Mouse (Mus musculus): ENCODE measurements around the gene Epc2.

Epc2 gene

DNA sequence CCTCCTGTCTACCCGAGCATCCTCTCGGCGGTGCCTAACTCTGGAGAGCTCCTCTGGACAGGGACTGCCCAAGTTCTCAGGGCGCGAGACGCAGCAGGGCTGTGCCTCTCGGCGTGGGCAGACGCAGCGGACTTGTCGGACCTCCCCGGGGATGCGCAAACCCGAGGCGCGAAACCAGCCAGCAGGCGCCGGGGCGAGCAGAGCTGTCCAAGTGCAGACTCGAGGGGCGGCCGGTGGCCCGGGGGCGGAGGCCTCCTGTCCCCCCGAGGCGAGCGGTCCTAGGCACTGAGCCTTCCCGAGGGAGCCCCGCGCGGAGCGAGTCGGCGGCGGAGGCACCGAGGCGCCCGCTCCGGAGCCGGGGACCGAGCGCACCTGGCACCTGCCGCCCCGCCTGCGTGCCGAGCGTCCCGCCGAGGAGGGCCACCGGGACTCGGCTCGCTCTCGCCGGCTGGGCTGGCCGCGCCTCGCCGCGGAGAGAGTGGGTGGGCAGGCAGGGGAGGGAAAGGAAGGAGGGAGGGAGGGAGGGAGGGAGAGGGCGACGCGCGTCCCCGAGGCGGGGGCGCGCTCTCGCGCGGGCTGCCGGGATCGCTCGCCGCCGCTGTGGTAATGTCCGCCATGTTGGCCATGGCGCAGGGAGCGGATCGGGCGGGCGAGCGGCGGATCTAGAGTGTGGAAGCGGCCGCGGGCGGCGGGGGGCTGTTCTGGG lies at the start of gene Epc2:
TSS of gene Epc2 (plus strand) at position 556 of the 706 bp plus-strand sequence.
- peak; percentile 93 for DNase-seq (ENCODE audit: low read depth, low spot score)

DNA sequence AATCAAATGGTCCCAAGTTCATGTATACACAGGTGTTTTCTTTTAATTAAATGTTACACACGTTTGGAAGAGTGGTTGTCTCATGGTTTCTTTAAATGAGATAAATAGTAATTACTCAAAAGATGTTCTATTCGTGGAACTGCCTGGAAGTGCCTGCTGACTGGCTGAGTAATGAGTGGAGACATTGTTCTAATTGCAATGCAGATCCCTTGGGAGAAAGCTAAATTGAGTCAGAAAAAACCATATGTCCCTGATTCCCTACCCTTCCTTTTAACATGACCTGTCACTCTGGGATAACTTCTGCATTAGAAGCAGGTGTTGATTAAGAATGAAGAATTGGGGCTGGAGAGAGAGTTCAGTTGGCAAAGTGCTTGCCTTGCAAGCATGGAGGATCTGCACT lies 45.3 kb upstream of the Epc2 start:
- DNase-seq (ENCODE audit: low read depth, low spot score): no peak

DNA sequence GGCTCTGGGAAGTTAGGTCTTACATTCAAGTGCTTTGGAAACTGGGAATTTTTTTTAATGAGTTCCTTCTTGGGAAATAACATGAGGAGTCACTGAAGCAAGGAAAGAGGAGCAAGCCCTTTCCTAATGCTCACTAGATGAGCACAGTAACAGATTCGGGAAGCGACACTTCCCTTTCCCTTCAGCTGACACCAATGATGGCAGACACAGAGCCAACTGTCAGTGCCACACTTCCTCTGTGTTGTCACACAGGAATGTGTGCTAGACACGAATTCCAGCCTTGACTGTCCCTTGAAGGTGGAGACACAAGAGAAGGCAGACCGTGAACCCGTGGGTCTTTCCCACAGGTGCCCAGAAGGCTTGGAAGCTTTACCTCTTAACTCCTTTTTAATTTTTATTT lies 39.6 kb upstream of the Epc2 start:
- DNase-seq (ENCODE audit: low read depth, low spot score): no peak

DNA sequence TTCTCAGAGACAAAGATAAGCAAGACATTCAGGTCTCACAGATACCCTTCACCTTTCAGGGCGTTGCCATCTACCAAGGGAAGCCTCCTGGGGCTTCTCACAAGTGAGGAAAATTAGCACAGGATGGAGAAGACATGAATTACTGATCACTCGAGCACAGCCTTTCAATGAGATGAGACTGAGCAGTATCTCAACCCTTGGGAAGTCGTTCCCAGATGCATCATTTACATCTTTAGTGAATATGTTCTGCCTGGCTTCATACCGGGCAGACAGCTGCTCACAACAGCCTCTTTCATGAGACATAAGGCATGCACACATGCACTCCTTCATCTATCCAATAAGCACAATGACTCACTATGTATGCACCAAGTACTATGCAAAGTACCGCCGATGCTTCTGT lies 38.7 kb upstream of the Epc2 start:
- DNase-seq (ENCODE audit: low read depth, low spot score): peak; percentile 67

DNA sequence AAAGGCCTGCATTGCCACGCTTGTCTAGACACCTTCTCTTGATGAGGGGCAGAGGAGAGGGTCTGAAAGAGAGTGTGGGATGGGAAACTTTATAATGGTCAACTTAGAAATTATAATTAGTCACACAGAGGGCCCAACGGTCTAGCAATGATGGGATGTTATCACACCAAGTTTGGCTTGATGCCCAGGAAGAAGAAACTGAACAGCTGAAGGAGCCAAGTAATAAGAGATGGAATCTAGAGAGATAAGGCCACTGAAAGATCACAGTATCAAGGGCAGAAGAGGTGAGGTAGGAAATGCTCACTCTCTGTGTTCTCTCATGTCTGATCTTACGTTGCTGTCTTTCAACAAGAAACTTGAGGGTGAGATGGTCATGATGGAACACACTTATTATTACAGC lies 35.4 kb upstream of the Epc2 start:
- DNase-seq (ENCODE audit: low read depth, low spot score): no peak

DNA sequence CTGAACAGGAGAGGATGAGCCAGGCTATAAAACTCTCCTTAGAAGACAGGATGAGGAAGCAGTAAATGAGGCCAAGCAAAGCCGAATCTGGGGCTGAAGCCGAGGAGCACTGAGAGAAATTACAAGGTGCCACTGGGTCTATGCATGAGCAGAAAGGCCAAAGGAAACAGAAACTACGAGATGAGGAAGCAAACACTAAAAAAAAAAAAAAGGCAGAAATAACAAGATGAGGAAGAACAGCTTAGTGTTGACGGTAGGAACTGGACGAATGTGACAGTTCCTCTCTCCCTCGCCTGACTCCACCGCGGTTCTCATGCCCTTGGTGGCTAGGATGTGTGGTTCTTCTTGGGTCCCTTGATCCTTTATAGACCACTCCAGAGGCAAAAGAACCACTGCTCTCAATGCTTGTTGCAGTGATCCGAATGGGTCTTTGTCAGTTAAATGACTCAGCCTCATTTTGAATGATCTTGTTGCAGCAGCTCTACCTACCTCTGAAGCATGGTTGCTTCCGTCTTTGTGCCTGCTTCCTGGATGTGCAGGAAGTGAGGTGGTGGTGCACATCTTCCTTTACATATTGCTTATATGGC lies 34.2 kb upstream of the Epc2 start:
- DNase-seq (ENCODE audit: low read depth, low spot score): no peak

DNA sequence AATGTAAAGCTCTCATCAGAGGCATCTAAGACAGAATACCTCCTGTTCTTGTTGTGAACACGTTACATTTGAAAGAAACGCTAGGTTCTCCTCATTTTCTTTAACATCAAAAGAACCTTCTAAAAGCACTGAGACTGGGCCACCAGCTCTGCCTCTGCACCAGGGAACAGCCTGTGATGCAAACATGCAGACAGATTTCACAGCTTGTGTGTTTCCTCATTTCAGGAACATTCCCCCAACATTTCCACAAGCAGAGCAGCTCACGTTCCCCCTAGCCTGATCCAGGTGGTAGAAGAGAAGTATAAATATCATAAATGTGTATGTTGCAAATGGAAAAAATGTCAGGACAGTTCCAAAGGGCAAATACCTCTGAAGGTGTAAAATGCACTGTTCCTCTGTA lies 30.9 kb upstream of the Epc2 start:
- no peak for DNase-seq (ENCODE audit: low read depth, low spot score)

DNA sequence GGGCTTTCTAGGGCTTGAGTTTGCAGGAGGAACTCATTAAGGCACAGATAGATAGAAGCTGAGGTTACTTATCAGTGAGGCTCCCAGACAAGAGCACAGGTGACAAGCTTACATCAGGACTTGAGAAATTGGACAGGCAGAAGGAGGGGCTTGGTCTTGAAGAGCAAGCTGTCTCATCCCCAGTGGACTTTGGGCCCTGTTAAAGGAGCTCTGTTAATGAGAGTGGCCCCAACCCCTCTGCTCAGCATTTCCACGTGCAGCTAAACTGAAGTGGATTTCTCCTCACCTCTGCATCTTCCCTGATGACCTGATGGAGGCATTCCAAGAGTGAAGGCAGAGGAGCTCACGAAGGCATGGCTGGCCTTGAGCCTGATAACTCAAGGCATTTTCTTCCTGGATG lies 27.4 kb upstream of the Epc2 start:
- no peak for DNase-seq (ENCODE audit: low read depth, low spot score)

DNA sequence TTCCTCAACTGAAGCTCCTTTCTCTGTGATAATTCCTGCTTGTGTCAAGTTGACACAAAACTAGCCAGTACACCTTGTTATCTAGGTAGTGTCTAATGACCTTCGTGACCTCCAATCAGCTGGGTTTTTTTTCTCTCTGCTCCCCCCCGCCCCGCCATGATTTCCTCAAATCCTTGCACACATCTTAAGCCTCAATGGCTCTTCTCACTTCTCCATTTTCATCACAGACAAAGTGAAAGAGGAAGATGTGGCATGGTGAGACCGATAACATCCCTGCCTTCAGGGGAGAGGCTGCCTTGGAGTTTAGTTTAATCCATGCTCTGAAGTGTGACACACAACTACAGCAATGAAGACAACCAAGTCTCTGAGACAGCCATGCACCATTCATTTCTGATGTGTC lies 26.5 kb upstream of the Epc2 start:
- no peak for DNase-seq (ENCODE audit: low read depth, low spot score)

DNA sequence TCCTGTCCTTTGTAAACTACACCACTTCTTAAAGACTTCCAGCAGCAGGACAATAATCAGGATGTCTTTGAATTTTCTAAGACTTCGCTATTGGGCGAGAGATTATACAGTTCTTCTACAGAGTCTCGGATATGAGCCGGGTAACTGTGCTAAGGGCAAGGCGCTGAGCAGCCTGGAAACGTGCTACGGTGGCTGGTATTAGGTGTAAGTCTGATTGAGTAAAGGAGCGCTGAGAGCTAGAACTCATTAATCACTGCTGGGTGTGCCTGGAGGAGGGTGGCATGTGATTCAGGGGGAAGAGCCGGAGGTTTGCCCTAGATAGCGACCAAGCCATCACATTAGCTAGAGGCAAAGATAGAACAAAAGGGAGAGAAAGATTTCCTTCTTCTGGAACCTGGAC lies 25.1 kb upstream of the Epc2 start:
- DNase-seq (ENCODE audit: low read depth, low spot score): no peak

DNA sequence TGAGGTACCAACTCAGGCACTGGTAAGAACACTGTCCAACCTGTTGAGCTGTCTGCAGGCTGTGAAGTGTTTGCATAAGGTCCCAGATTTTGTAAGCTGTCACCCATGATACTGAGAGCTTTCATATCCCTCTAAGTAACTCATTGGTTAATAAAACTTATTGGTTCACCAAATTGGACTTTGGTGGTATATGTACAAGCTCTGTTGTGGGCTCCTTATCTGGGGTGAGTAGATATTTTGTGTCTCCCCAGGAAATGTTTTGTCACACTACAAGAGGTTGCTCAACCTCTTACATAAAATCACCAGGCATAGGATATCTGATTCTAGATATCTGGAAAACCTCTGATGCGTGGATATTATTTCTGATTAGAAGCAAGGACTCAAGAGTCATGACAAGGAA lies 20.3 kb upstream of the Epc2 start:
- no peak for DNase-seq (ENCODE audit: low read depth, low spot score)

DNA sequence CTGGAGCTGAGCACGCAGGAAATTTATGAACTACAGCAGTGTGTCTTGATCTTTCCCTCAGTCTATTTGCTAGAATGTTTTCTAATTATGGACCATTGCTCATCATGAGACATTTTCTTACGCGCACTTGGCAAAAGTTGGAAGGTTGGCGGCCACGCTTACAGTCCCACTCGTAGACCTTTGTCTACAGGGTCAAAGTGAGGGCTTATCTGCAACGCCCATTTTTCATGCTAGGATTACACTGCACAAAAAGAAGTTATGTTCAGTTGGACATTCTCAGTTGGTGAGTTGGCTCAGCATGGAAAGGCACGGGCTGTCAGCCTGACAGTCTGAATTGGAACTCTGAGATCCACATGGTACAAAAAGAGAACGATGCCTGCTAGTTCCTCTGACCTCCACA lies 18.1 kb upstream of the Epc2 start:
- DNase-seq (ENCODE audit: low read depth, low spot score): no peak

DNA sequence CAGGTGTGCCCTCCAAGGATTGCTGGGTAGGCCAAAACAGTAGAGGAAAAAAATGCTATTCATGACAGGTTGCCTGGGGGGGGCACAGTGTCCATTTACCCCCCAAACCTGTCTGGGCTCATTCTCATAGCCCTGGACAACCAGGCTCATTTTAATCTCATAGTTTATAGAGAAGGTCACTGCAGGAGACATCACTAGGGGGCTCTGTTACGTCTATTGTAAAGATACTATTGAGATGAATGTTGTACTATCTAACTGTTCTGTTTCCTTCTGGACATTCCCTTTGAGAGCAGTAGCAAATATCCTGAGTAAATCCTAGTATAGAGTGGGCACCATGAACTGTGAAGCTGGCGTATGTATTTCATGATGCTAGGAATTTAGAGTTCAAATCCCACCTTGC lies 5.0 kb upstream of the Epc2 start:
- no peak for DNase-seq (ENCODE audit: low read depth, low spot score)

DNA sequence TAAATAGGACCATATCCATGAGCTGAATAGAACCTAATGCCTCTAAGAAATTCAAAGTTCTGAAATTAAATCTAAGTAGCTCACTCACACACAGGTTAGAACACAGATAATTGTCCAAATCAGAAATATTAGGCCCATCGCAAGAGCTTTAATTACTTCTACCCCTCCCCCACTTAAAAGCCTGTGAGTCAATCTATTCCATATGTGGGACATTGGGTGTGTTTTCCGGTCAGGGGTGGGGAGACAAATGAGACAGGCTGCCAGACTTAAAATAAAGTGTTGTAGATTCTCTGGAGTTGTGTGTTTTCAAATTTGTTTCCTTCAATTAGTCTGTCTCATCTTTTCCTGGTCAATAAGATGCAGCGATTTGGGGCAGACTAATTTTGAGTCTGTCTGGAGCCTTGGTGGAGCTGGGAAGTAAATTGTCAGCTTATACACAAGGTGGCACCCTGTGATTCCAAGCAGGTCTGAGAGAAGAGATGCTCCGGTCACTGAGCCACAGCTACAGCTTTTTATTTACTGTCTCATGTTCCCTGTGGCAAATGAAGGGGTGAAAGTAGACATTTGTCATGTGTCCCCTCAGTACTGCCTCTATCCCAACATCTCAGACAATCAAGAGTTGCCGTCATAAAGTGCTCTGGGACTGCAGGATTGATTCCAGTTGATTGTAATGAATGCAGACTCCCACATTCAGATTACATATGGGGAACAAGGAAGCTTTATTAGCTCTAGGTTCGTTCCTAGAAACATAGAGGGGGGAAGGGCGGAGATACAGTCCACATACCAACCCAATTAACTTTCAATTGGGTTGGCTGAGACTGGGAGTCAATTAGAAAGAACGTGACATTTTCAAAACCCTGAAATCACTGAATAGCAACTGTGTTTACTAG lies 3.5 kb upstream of the Epc2 start:
- no peak for DNase-seq (ENCODE audit: low read depth, low spot score)

DNA sequence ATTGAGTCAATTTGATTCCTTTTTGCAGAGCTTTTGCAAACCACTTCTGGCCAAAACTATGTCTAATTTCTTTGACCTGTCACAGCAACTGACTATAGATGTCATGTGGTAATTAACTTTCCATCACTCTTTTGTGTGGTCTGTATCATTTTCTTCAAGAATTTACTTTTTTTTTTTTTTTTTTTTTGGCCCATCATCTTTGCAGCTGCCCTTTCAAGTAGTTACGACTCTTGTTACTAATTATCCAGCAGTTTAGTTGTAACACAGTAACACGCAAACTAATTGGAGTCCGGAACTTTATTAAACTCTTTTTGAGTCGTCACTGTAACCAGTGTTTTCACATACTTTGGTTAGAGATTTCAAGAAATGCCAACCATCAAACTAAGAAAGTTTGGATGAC lies 819 bp upstream of the Epc2 start:
- DNase-seq (ENCODE audit: low read depth, low spot score): no peak

DNA sequence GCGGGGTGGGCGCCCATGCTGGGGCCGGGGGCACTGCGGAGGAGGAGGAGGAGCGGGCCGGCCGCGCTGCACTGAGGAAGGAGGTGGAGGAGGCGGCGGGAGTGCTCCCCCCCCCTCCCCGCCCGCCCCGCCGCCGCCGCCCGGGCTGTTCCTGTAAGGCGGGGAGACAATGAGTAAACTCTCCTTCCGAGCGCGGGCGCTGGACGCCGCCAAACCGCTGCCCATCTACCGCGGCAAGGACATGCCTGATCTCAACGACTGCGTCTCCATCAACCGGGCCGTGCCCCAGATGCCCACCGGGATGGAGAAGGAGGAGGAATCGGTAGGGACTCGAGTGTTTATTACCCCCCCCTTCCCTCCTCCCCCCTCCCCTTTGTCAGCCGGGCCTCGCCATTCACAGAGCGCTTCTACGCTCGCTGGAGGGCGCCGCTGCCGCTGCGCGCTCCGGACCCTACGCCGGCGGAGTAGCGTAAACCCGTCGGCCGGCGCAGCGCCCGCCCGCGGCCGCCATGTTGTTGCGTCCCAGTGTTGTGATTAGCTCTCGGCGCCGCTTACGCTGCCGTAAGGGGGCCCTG lies 438 bp downstream of the Epc2 start:
- DNase-seq (ENCODE audit: low read depth, low spot score): peak; percentile 96

DNA sequence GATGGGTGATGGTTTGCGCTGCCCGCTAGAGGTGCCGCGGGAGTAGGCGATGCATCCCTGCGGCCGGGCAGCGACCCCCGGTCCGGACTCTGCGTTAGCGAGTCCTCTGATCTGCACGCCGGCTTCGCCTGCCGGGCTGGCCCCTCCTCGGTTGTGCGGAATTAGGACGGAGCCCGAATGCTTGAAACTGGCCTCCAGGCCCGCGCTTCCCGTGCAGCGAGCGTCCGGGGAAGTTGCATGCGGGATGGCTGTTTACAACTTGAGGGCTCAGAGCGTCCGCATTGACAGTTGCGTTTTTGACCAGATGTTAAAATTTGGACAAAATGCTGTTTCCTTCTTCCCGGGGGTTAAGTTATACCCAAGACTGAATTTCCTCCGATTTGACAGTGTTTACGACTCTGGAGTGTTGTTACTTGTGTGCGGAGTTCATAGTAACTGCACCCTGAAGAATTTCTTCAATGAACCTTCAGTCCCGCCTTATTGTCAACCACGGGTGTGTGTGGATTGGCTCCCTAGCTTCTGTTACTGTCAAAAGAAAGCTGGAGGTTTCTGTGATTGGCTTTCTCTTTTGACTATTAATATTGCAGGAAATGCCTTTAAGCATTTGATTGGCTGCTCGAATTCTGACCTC lies 1.3 kb downstream of the Epc2 start:
- DNase-seq (ENCODE audit: low read depth, low spot score): peak; percentile 80

DNA sequence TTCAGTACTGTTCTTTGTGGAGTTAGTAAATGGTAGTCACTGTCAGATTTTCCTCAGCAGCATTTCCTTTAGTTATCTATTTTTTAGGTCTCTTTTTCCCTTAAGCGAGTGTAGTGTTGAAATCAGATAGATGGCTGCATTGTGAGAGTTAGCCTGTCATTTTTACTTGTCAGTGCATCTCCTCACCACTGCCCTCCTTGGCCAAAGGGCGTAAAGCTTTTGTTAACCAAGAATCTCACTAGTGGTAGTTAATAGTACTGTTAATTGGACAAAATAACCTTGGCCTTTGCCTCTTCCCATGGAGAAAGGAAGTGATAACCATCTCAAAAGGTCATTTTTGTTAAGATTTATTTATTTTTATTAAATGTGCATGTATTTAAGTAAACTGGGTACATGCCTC lies 6.5 kb downstream of the Epc2 start:
- peak; percentile 44 for DNase-seq (ENCODE audit: low read depth, low spot score)

DNA sequence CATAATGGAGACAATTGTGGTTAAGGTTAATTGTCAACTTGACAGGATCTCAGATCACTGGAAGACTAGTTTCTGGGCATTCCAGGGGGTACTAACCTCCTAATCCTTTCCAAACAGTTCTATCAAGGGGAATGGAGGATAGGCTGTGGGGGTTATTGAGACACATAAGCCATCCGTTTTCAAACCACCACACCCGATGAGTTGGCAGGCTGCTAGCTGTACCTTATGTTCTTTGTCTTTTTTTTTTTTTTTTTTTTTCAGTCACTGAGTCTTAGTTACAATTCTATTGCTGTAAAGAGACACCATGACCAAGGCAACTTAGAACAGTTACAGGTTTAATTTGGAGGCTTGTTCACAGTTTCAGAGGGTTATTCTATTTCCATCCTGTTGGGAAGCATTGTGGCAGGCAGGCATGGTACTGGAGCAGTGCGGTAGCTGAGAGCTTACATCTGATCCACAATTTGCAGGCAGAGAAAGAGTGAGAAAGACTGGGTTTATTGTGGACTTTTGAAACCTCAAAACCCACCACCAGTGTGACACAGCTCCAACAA lies 14.5 kb downstream of the Epc2 start:
- no peak for DNase-seq (ENCODE audit: low read depth, low spot score)

DNA sequence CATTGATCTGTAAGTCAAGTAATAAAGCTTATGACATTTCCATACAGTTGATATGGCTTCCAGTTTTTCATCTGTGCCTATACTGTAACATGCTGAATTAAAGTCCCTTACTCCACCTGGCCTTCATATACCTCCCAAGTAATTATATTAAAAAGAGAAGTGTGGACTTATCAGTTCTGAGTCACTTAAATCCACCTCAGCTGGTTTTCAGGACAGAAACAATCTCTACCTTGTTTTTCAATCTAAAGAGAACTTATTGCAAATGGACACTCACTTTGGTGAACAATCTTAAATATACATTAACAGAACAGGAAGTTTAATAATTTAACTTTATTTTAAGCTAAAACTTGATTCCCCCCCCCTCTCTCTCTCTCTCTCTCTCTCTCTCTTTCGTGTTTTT lies 15.8 kb downstream of the Epc2 start:
- no peak for DNase-seq (ENCODE audit: low read depth, low spot score)

DNA sequence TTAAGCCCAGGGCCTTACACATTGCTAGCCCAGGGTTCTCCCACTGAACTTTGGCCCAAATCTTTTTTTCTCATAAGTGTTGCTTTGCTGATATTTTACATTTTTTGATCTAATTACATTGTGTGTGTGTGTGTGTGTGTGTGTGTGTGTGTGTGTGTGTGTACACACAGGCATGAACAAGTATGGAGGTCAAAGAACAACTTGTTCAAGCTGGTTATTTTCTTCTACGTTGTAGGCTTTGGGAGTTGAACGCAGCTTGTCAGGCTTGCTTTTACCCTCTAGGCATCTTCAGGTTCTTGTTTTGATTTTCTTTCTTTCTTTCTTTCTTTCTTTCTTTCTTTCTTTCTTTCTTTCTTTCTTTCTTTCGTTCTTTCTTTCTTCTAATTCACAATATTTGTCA lies 19.9 kb downstream of the Epc2 start:
- DNase-seq (ENCODE audit: low read depth, low spot score): no peak

Measured in ZHBTc4 (cell line).